Mouse (Mus musculus): ENCODE results near the gene Ptprh.

Ptprh gene

DNA sequence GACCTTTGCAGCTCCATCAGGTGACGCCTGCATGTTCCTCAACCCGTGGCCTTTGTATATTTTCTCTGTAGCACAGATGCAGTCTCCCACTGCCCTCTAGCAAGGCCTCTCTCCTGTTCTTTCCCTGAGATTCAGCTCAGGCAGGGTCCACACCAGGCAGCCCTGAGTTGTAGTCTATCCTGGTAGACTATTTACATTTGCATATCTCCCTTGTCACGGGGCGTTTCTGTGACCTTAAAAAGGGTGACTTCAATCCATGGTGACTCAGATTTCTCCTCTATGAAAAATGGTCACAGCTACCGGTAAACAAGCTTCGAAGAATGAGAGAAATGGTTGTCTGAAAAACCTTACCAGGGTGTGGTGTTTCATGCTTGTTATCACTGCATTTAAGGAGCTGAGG, at the start of gene Ptprh:
Ptprh (minus strand) TSS at position 169 of the 400 bp plus-strand sequence.
- no peak for TF ChIP-seq GATA4 (IDR thresholded peaks at IDR 0.05; ENCODE audit: insufficient replicate concordance, low read length)

DNA sequence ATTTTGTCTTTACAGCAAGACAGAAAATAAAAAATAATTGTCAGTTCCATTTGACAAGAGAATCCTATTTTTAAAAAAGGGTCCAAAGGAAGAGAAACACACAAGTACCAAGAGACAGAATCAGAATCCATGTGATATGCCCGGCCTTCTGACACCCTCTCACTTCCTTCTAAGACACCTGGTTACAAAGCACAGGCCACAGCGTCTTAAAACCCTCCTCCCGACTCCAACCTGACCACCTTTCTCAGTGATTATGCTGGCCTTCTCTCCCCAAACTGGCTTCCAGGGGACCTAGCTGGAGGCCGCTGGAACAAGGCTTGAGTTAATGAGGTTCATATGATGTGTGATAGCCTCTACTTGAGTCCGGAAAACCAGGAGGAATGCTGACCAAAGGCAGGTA, 49.5 kb upstream of the Ptprh start:
- TF ChIP-seq GATA4 (IDR thresholded peaks at IDR 0.05; ENCODE audit: insufficient replicate concordance, low read length): no peak

DNA sequence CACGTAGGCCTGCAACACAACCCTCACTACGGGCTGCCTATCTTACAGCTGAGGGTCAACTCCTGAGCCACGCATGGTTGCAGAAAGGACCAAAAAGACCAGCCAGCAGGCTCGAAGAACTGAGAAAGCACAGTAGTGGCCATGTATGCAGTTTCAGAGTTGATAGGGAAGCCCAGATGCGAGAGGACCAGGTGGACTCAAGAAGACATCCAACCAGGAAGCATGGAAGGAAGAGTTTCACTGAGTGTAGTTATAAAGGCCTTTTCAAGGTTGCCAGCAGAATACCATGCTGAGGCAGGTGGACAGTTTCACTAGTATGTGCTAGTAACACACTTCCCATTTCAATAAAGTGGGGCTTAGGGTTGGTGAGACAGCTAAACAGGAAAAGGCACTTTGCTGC, 48.9 kb upstream of the Ptprh start:
- TF ChIP-seq GATA4 (IDR thresholded peaks at IDR 0.05; ENCODE audit: insufficient replicate concordance, low read length): no peak

DNA sequence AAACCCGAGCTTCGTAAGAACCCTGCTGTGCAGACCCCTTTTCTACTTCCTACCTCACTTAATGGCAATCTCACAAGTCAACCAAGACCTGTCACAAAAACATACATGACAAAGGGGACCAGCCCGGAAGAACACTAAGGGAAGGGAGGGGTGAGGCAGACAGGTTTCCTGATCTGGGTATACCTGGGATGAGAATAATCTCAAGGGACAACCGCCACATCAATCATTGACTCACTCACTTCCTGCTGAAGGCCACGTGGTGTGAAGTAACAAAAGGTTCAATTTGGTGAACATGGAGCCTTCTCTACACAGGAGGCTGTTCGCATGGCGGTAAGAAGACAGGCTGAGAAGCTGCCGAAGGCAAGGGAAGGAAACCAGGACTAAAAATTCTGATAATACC, 47.7 kb upstream of the Ptprh start:
- no peak for TF ChIP-seq GATA4 (IDR thresholded peaks at IDR 0.05; ENCODE audit: insufficient replicate concordance, low read length)

DNA sequence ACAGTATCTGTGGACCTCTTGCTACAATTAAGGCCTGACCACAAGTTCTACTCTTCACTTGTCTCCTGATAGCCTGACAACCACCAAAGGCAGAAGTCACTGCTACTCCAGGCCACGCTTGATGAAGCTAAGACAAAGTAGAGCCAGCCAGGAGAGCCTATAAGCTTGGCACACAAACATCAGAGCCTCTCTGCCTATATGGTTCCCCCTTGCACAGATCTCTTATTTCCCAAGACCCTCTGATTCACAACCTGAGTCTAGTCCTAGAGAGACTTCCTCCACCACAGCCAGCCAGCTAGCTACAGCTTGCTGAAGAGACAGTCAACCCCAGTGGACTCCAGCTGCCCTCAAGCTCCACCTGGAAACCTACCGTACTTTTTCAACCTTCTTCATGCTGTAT, 44.2 kb upstream of the Ptprh start:
- TF ChIP-seq GATA4 (IDR thresholded peaks at IDR 0.05; ENCODE audit: insufficient replicate concordance, low read length): no peak

DNA sequence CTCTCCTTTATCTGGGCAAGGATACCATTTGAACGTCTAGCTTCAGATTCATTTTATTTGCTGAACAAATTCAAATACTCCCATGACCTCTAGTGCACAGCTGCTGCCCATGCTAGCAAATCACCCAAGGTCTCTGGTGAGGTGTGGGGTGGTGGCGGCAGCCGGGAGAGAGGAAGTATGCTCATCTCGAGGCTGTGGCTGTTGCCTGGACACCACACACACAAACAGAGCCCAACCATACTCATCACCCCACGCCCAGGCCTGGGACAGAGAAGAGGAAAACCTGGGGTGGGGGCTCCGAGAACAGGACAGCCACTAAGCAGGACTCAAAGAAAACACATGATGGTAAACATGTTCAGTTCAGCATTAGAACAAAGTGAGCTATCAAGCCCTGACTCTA, 43.5 kb upstream of the Ptprh start:
- no peak for TF ChIP-seq GATA4 (IDR thresholded peaks at IDR 0.05; ENCODE audit: insufficient replicate concordance, low read length)

DNA sequence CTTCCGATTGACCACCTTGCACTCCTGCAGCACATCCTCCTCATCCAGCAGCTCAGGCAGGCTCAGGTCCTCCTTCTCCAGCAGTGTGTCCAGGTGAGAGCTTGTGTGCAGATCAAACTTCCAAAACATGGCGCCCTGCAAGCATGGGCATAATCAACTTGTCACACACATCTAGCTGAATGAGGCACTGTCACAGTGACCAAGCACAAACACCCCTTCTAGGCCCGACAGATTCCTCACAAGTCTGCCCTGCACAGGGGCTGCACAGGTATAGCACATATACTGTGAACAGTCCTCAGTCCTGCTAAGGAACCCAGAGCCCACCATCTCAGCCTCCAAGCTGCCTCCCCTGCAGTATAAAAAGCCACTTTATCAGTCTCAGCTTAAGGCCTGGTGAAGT, 43.0 kb upstream of the Ptprh start:
- TF ChIP-seq GATA4 (IDR thresholded peaks at IDR 0.05; ENCODE audit: insufficient replicate concordance, low read length): no peak

DNA sequence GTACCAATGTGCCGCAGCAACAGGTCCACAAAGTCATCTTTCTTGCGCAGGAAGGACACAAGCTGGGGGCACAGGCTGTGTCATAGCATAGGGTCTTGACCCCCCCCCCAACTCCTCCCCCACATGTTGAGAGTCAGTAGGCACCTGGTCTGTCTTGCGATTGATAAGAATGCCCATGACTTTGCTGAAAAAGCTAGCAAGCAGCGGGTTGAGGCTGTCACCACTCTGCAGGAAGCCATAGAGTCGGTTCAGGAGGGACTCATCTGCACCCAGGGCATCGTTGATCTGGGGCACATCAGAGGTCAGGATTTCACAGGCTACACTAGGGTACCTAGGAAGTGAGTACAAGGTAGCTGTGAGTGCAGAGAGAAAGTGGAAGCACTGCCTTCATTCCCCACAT, 39.4 kb upstream of the Ptprh start:
- no peak for TF ChIP-seq GATA4 (IDR thresholded peaks at IDR 0.05; ENCODE audit: insufficient replicate concordance, low read length)

DNA sequence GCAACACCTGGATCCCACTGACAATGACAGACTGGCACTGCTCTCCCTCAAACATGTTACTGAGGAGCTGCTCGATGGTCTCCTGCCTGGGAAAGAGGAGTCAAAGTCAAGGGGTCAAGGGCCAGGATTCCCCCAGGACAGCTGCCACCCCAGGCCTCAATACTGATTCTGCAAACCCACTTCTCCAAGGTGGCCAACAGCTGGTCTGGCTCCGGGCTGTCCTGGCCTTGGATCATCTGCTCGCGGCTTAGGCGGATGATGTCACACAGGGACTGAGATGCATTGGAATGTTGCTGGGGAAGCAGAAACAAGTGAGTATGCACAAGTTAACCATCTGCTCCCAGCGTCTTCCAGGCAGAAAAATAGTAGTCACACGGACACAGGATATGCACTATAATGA, 38.1 kb upstream of the Ptprh start:
- TF ChIP-seq GATA4 (IDR thresholded peaks at IDR 0.05; ENCODE audit: insufficient replicate concordance, low read length): no peak

DNA sequence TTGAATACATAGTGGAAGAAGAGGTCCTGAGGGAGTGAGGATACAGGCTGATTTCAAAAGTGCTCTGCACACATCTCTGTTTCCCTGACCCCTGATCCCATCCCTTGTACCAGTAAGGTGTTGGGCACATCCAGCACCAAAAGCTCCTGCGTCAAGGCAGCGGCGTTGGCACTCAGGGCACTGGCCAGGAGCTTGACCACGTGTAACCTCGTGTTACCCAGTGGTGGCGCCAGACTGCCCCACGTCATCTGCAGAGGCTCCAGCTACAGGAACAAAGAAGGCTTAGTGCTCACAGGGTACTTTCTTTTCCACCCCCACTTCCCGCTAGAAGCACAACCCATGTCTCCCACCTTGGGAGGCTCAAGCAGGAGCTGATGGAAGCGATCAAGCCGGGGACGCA, 37.3 kb upstream of the Ptprh start:
- TF ChIP-seq GATA4 (IDR thresholded peaks at IDR 0.05; ENCODE audit: insufficient replicate concordance, low read length): no peak

DNA sequence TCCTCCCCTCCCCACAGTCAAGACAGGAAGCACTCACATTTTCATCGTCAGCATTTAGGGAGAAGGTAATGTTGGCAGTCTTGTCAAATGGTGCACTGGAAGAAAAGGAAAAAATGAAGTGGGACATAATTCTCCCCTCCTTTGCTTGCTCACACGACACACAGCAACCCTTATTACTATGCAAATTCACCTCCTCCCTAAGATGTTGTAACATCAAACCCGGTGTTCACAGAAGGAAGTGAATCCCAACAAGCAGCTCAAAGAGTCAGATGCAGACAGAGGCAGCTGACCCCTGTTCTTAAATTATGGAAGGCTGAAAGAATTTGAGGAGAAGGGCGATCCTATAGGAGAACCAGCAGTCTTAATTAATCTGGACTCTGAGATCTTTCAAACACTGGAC, 32.3 kb upstream of the Ptprh start:
- TF ChIP-seq GATA4 (IDR thresholded peaks at IDR 0.05; ENCODE audit: insufficient replicate concordance, low read length): no peak

DNA sequence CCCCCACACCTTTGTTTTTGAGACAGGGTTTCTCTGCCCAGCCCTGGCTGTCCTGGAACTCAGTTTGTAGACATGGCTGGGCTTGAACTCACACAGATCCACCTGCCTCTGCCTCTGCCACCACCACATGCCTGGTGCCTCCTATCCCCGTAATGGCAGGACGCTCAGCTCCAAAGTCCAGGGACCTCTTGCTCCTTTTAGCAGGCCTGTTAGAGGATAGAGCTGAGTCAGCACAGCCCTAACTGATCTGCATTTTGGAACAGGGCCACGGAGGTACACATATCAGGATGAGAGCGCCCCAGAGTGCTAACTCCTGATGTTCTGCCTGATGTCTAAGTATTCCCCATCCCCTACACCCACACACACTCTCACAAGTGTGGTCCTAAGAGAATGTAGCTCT, 27.2 kb upstream of the Ptprh start, which contains the start of gene Tmem86b:
Tmem86b (minus strand) TSS at position 392 of the 400 bp plus-strand sequence.
- TF ChIP-seq GATA4 (IDR thresholded peaks at IDR 0.05; ENCODE audit: insufficient replicate concordance, low read length): peak; percentile 19; the same call in 1 of the 2 replicates

DNA sequence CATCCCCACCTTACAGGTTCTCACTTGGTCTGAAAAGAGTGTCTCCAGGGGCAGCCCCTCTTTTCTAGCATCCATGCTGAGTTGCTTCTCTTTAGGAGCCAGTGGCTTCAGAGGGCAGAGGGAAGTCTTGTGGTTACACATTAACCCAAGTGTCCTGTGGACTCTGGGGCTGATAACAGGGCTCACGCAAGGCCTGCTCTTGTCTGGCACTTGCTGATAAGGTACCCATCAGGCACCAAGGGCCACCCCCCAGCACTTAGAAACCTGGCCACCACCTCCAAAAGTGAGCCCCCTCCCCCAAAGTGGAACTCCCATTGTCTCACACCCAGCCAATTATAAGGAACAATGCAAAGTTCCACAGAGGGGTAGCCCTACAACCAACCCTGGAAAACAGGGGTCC, 26.4 kb upstream of the Ptprh start:
- peak; percentile 98 for TF ChIP-seq GATA4 (IDR thresholded peaks at IDR 0.05; ENCODE audit: insufficient replicate concordance, low read length)

DNA sequence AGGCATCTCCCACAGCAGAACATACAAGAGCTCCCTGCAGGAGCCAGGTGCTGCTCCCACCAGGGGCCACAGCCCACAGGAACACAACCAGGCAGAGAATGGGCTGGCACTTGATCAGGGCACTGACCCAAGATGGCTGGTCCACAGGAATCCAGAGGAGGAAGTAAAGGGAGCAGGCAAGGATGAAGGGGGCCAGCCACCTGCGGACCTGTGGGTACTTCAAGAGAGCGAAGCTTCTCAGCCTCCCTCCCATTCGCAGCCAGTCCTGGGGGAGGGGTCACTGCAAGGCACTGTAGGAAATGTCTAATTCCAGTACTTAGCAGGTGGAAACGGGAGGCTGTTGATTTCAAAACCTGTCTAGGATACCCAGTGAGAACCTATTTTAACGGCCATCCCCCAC, 25.7 kb upstream of the Ptprh start:
- no peak for TF ChIP-seq GATA4 (IDR thresholded peaks at IDR 0.05; ENCODE audit: insufficient replicate concordance, low read length)

DNA sequence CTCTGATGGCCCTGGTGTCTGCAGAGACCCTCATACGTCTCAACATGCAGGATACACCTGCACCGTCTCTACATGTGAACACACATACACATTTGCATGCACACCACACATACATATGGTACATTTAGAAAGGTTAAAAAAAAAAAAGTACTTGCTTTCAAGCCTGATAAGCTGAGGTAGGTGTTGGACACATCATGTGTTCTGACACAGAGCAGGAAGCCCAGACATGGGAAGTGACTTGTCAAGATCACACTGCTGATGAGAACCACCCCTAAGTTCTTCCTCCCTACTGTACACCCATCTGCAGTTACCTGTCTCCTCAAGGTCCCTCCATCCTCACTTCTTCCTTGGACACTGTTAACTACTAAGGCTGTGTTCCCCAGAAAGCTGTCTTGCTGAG, 22.1 kb upstream of the Ptprh start:
- no peak for TF ChIP-seq GATA4 (IDR thresholded peaks at IDR 0.05; ENCODE audit: insufficient replicate concordance, low read length)

DNA sequence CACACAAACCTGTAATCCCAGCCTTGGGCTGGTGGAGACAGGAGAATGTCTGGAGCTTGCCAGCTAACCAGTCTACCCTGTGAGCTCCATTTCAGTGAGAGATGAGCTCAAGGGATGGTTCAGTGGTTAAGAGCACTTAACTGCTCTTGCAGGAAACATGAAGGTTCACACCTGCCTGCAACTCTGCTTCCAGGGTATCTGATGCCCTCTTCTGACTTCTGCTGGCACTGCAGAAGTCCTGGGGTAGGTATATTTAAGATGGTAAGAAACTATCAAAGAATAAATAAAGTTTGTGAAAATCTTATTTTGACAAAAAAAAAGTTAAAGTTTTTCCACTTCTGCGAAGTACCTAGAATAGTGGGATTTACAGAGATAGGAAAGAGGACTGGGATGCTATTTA, 20.5 kb upstream of the Ptprh start:
- TF ChIP-seq GATA4 (IDR thresholded peaks at IDR 0.05; ENCODE audit: insufficient replicate concordance, low read length): no peak

DNA sequence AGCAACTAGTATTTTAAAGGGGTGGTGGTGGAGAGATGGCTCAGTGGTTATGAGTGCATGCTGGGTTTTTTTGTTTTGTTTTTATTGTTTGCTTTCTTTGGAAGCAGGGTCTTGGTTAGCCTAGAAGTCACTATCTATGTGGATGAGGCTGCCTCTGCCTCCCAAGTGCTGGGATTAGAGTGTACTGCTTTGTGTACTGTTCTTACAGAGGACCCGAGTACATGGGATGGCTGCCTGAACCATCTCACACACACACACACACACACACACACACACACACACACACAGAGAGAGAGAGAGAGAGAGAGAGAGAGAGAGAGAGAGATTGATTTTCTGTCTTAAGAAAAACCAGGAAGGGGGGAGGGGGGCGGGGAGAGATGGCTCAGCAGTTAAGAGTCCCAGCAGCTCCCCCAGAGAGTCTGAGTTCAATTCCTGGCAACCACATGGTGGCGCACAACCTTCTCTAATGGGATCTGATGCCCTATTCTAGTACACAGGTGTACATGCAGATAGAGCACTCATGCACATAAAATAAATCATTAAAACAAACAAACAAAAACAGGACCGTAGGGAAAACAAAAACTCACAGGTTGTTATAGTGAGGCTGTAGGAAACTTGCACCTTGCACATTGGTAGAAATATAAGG, 19.8 kb upstream of the Ptprh start:
- no peak for TF ChIP-seq GATA4 (IDR thresholded peaks at IDR 0.05; ENCODE audit: insufficient replicate concordance, low read length)
